Mouse (Mus musculus): ENCODE results near the gene Apobec1. TPM values are rescaled to one million over a fixed set of nuclear protein-coding genes. Genes with fewer than 3 reads are reported as not detected.
A peak's percentile ranks its signal among the peaks of the same experiment; 100 is the strongest.
"Not testable (repeated sequence)": the region's sequence is repeated elsewhere in the genome, so short reads cannot be mapped to it uniquely, and the experiment has no call there.

Apobec1 gene
- total and polyA plus RNA-seq, 3 experiments, result 11.7 to 13.5 (median 13.4) TPM

DNA sequence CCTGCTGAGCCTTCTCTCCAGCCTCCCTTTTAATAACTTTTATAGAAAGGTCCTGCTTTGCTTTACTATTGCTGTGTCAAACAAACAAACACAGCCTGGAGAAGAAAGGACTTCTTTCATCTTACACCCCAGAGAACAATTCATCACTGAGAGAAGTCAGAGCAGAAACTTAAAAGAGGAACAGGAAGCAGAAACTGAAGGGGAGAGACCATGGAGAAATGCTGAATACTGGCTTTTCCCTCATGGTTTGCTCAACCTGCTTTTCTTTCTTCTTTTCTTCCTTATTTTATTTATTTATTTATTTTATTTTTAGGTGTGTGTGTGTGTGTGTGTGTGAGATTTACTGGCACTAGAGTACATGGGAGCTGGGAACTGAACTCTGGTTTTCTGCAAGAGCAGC, 2.0 kb upstream of the Apobec1 start:
- DNase-seq, result no peak

DNA sequence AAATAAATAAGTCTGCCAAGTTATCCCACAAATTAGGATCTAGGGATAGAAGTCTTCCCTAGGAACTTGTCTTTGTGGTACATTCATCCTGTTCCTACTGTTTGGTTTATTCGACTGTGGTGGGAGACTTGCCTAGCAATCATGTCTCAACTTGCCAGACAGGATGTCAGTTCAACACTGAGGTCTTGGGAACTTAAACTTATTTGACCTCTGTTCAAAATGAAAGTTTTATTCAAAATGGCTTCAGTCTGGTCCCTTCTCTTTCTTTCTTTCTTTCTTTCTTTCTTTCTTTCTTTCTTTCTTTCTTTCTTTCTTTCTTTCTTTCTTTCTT, 713 bp upstream of the Apobec1 start:
- no peak for DNase-seq

DNA sequence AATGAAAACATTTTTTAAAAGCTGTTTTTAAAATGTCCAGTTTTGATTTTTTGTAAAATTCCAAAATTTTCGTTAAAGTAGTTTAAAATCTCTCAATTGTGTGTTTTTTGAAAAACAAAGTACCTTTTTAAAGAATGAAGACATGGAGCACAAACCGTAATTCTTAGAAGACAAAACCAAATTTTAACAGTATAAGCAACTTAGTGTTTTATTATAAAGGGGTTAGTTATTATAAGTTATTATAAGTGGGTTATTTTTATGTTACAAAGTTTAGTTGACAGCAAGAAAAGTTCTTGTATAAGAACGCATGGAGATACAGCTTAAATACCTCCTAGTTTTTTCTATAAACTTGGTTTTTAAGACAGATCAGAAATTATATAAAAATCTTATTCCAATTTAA, 629 bp downstream of the Apobec1 start:
- no peak for DNase-seq

DNA sequence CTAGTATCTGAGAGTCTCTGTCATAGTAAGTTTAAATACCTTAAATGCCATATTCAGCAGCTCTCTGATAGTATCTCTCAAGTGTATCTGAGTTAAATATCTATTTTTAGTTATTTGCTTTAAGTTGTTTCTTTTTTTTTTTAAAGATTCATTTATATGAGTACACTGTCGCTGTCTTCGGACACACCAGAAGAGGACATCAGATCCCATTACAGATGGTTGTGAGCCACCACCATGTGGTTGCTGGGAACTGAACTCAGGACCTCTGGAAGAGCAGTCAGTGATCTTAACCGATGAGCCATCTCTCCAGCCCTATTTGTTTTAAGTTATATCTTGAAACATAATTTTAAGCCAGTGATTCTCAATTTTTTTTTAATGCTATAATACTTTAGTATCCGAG, 1.2 kb downstream of the Apobec1 start:
- no peak for DNase-seq

DNA sequence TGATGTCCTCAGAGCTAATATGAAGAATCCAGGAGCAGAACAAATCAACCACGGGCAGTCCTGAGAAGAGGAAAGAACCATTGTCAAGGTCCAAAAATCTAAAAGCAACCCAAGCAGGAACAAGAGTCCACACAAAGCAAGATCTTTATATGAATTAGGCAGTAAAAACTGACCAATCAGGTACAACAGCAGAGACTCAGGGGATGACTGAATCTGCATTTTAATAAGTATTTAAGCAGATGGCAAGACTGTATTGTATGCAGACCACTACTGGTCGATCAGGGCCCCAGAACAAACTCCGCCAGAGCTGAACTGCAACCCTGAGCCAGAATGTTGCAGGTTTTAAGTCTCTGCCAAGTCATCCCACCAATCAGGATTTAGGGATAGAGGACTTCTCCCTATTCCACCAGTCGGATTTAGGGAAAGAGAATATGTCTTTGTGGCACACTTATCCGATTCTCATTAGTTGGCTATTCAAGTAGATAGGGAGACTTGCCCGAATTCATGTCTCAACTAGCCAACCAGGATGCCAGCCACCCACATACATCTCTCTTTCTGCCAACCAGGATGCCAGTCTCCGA, 2.1 kb downstream of the Apobec1 start:
- DNase-seq, result no peak

DNA sequence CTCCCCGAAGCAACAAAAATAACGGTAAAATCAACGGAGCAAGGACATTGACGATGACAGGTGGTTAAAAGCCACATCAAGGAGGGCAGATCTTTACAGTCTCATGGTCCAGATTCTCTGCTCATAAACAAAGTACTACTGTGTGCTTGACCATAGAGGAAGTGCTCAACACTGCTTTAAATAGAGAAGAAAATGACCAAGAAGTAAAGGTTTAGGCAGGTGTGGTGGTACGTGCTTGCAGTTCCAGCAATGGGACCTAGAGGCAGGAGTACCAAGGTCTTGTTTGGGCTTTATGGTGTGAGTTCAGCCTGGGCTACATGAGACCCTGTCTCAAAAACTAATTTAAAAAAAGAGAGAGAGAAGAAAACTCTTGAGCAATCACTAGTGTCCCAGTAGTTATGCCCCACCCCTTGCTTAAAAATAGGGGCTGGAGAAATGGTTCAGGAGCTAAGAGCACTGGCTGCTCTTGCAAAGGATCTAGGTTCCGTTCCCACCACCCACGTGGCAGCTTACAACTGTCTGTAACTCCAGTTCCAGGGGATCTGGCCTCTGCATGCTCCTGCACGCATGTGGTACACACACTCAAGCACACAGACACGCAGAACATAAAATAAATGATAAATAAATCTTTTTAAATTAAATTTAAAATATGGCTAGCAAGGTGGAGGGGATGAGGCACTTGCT, 3.0 kb downstream of the Apobec1 start:
- DNase-seq, result no peak

DNA sequence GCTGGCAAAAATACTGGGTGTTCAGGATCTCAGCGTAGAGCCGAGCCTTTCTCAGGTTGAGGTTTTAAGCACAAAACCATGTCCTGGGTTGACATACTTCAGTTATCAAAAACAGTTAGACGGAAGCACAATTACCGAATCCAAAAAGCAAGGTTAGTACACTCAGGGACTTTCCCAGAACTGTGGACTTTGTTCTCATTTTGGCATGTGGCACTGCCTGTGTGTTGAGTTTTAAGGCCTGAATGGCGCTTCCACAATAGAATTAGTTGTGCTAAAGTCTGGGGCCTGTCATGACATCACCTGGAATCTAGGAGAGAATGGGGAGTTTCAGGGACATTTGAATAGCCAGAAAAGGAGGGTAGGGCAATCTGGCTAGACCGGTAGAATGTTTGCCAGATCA, 3.8 kb downstream of the Apobec1 start:
- DNase-seq, result no peak

DNA sequence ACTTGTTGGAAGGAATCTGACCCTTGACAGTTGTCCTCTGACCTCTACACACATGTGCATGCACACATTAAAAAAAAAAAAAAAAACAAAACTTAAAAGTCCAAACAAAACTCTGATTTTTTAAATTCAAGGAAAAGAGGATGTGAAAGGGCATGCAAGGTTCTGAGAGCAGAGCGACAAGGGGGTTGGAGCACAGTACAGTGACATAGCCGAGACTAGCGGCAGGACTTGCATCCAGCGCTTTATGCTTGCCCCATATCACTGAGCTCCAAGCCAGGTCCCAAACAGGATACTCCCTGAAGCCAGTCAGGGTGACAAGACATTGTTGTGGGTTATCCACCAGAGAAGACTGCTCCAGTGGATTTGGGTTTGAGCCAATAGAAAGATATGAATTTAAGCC, 4.2 kb downstream of the Apobec1 start:
- DNase-seq, result no peak

DNA sequence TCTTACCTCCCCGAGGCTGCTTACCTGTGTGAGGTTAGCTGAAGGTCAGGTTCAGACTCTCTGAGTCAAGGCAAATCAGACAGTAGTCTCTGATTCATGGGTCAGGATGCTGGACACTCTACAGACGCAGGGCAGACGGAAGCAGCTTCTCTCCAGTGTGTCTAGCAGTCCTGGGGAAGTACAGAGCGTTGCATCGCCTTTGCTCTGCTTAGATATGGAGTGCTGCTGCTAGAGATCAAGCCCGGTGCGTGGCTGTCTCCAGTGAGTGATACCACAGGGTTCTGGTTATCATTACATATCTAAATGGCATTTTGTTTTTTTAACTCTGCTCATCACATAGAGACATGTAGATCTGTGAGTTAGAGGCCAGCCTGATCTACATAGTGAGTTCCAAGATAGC, 5.6 kb downstream of the Apobec1 start:
- no peak for DNase-seq

DNA sequence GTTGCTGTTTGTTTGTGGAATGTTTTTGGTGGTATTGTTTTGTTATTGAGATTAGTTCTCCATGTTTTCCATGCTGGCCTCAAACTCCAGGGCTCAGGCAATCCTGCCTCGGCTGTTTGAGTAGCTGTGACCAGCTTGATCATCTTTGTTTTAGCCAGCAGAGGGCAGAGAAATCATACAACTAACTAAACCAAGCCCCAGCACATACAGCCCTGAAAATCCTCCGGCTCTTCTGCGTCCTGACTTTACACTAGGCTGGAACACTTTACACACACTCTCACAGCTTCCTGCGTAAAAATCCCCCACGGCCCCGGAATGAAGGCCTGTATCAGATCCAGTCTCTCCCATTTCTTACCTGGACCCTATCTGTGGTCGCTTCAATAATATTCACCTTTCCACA, 6.6 kb downstream of the Apobec1 start:
- peak; percentile 36 for DNase-seq

DNA sequence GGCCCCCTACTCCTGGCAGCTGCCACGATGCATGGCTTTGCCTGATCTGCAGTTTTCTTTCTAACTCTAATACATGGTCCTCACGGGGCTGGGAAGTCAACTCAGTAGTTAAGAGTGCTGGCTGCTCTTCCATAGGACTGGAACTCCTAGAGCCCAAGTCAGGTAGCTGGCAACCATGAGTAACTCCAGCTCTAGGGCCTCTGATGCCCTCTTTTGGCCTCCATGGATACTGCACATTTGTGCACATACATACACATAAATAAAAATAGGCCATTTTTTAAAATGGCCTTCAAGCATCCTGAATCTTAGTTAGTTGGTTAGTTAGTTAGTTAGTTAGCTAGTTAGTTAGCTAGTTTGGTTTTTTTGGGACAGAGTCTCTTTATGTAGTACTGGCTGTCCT, 9.3 kb downstream of the Apobec1 start:
- no peak for DNase-seq

DNA sequence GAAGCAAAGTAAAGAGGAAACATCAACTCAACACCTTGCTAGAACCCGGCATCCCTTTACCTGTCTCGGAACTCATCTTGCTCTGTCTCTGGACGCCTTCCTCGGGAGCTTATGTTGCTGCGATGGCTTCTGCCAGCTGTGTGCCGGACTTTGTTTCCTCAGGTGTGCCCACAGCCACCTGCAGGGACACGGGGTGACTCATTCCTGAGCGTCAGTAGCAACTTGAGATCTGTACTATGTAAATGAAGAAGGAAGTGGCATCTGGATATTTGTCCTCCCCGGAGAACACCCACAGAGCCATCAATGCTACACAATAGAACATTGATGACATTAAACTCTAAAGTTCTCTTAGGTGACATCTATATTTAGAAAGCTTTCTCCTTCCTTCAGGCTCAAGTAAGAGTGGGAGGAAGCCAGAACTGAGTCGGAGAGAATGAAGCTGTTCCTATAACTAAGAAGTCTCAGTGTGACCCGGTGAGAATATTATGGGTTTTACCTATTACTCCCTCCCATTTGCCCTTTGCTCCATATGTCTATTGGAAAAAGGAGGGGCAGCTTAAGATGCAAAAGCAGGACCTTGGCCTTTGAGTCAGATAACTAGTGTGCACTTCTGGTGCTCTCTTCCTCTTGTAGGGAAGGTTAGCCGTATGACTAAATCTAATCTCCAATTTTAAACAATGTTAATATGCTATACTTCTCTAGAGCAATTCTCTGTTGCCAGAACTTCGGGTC, 11.1 kb downstream of the Apobec1 start:
- no peak for DNase-seq

DNA sequence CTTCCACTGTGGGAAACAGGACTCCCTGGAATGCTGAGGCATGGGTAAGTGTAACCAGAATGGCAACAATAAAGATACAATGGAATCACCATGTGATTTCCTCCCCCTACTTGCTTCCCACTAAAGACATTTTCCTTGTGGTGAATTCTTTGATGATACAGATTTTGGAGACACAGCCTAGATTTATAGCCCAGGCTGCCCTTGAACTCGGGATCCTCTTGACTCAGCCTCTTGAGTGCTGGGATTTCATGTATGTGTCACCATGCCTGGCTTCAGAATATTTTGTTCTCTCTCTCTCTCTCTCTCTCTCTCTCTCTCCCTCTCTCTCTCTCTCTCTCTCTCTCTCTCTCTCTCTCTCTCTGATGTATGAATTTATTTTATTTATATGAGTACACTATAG, 23.2 kb downstream of the Apobec1 start:
- DNase-seq, result peak; percentile 59

DNA sequence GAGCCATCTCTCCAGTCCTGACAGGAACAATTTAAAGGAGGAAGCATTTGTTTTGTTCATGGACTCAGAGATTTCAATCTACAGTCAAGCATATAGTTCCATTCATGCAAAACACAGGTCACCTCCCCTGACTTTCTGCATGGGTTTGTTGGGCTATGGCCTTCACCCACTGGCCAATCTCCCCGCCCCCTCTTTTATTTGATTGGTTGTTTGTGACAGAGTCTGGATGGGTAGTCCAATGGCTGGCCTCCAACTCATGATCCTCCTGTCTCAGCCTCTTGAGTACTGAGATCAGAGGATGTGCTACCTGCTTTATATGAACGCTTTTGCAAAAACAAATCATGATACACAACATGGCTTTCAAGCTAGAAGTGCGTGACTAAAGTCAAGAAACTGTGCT, 25.2 kb downstream of the Apobec1 start:
- DNase-seq, result no peak

DNA sequence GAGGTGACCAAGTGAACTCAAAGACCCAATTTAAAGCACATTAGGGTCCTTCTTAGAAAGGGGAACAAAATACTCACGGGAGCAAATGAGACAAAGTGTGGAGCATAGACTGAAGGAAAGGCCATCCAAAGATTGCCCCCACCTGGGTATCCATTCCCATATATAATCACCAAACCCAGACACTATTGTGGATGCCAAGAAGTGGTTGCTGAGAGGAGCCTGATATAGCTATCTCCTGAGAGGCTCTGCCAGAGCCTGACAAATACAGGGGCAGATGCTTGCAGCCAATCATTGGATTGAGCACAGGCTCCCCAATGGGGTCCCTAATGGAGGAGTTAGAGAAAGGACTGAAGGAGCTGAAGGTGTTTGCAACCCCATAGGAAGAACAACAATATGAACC, 27.2 kb downstream of the Apobec1 start:
- not testable (repeated sequence) for DNase-seq

DNA sequence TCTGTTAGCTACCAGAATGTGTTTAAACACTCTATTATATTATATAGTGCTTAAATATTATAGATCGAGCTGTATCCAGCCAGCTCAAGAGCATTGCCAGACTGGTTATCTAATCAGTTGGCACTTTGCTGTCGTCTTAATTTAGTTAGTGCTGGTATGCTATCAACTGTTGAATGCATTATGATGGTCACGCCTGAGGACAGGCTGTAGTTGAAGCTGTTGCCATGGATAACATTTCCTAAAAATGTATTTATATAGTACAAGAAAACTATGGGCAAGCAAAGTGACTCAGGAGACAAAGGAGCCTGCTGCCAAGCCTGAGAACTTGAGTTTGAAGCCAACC, 30.7 kb downstream of the Apobec1 start:
- DNase-seq, result no peak

DNA sequence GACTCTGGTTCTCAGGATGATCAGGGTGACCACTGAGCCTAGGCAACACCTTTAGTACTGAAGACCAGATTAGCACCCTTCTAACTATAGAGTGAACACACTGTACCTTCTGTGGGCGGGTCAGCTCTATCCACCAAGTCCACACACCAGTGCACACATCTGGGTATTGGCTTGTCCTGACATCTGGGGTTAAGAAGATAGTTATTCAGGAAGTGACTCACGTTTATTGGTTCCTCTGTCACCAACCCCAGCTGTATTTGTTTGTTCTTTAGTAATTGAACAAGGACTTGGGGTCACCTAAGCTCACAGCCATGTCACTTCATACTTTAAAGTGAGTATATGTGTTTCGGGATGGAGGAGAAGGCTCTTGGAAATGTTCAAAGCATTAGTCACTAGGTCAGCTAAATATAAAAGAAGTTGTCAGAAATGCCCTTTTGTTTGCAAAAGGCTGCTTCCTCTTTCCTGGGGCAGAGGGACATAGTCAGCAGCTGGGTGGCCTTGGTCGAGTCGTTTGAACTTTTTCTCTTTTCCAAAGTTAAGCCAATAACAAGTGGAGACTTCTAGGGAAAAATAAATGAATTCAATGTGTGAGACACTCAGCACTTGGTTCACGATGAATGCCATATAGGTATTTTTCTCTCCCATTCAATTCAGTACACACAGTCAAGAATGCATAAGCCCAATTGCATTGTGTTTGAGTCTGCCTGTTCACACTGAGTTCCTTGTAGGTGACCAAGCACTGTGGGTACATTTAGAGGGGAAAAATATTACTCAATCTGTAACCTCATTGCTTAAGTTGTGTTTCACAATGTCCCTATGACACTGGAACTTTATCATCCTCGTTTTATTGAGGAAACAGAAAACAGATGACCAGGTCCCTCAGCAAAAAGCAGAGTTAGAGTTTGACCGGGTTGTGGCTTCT, 31.3 kb downstream of the Apobec1 start:
- DNase-seq, result peak; percentile 52

DNA sequence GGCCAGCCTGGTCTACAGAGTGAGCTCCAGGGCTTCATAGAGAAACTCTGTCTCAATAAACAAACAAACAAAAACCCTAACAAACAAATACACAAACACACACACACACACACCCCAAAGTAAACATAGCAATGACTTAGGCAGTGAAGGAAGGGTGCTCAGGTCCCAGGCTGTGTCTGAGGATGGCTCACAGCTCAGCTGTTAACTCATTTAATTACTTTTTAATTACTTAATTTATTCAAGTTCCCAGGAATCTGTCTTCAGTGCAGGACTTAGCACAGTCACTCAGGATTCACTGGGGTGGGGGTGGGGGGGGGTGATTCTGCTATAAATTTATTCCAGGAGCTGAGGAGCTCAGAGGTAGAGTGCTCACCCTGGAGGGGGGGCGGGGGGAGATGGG, 32.5 kb downstream of the Apobec1 start:
- no peak for DNase-seq

DNA sequence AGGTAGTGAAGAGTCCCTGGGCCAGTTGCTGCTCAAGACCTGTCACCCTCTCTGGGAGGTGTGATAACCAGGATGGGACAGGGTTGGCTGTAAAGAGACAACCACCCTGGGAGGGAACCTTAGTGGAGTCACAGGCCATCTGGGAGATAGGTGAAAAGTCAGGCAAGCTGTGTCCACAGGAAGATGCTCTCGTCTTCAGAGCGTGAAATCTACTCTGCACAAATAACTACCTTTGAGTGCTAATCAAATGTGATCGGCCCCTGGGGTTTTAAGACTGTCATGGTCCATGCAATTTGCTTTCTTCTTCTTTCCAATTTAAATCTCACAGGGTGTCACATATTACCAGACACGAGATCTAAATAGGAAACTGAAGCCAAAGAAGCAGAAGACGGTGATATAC, 33.1 kb downstream of the Apobec1 start:
- DNase-seq, result no peak

DNA sequence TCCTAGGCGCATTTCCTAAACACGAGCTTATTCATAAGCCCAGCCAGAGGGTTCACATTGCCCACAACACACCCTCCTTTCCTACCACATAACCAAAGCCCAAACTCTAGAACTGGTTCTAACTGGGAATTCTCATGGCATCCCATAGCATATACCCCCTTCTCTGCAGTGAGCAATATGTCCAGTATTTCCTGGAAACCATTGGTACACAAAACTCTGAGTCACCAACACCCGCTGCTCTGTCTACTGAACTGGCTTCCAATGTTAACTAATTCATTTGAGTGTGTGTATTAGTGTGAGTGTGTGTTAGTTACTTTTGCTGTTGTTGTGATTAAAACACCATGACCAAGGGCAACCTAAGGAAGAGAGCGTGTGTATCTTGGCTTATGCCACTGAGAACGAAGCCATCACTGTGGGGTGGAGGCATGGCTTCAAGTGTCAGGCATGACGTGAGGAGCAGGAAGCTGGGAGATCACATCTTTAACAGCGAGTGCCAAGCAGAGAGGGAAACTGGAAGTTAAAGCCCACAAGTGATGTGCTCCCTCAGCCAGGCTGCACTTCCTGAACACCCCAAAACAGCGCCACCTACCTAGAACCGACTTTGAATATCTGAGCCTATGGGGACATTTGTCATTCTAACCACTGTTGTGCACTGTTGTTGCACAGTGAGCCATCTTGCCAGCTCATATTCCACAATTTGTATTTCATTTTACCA, 37.0 kb downstream of the Apobec1 start:
- DNase-seq, result no peak

DNA sequence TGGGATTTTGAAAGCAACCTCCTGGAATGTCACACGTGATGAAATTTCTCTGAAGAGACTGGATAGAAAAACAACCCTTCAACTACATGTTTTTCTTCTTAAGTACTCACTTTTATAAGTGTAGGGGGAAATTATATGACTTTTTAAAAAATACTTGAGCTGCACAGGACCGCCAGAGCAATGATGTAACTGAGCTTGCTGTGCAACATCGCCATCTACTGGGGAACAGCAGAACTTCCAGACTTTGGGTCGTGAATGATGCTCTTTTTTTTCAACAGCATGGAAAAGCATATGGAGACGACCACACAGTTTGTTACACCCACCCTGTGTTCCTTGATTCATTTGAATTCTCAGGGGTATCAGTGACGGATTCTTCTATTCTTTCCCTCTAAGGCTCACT, 39.8 kb downstream of the Apobec1 start:
- DNase-seq, result peak; percentile 20

DNA sequence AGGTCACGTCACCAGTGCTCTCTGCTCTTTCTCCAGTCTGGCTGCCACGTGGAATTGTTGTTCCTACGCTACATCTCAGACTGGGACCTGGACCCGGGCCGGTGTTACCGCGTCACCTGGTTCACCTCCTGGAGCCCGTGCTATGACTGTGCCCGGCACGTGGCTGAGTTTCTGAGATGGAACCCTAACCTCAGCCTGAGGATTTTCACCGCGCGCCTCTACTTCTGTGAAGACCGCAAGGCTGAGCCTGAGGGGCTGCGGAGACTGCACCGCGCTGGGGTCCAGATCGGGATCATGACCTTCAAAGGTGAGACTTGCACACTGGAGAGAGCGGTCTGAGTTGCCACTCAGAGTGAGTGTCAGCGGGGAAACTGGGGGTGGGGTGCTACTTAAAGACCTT, 41.2 kb downstream of the Apobec1 start:
- DNase-seq, result no peak
